Mouse (Mus musculus): Measurements from ENCODE around the gene Vac14. TPM values are rescaled to one million over a fixed set of nuclear protein-coding genes. Genes with fewer than 3 reads are reported as not detected.
A peak's percentile ranks its signal among the peaks of the same experiment; 100 is the strongest.

The Vac14 gene
- polyA plus RNA-seq, 3 experiments from 2014 or later = 5.6 to 7.8 (median 6.3) TPM

DNA sequence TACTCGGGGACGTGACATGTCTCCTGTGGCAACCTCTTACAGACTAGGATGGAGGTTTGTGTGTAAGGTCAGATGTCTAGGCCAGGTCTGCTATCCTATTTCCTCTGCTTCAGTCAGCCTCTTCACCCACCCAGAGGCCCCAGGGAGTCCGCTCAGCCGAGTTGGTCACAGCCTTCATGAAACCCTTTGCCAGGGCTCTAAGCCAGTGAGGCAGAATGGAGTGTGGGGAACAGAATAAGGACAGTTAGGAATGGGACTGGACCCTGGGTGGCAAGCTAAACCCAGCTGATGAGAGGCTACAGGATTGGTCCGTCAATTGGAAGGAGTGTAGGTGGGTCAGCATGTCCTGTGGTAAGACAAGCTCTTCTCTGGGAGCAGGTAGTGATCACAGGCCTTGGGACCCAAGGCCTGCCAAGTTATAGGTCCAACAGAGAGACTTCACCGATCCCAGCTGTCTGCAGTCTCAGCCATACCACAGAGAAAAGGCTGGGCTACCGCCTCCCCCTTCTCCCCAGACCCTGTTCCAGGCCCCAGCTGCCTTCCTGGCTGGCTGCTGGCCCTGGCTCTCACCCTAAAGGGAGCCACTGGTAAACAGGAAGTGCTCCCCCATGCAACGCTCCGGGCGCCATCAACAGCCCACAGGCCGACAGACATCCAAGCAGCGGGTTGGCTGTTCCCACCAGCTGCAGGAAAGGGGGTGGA lies 100.7 kb downstream of the Vac14 start:
- no peak for ATAC-seq

DNA sequence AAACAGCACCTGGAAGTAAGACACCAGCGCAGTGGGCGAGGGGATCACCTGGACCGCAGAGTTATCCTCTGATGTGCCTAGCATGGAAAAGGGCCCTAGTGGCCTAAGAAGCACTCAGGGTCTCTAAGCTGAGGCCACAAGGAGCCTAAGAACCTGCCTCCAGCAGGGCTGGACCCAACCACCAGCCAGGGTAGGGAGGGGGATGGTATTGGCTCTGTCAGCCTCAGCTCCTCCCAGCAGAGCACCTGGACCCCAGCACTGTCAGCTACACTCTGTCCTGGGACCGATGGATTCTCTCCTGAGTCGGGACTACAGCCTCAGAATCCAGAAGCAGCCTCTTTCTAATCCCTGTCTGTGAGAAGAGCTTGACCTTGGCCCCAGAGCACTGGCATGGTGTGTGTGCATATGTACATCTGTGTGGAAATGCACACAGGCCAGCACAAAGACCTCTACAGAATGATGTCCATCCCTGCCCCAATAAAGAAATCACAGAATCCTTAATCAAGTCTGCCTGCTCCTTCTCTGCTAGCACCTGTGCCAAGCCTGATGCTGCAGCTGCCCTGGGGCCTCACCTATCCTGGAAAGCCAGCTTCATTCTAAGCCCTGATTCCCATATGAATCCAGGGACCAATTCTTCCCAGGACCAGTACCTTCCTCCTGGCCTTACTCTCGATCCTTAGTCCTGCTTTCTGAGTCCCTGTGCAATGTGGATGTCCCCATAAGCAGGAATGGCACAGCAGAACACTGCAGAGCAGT lies 101.7 kb downstream of the Vac14 start:
- ATAC-seq = no peak

DNA sequence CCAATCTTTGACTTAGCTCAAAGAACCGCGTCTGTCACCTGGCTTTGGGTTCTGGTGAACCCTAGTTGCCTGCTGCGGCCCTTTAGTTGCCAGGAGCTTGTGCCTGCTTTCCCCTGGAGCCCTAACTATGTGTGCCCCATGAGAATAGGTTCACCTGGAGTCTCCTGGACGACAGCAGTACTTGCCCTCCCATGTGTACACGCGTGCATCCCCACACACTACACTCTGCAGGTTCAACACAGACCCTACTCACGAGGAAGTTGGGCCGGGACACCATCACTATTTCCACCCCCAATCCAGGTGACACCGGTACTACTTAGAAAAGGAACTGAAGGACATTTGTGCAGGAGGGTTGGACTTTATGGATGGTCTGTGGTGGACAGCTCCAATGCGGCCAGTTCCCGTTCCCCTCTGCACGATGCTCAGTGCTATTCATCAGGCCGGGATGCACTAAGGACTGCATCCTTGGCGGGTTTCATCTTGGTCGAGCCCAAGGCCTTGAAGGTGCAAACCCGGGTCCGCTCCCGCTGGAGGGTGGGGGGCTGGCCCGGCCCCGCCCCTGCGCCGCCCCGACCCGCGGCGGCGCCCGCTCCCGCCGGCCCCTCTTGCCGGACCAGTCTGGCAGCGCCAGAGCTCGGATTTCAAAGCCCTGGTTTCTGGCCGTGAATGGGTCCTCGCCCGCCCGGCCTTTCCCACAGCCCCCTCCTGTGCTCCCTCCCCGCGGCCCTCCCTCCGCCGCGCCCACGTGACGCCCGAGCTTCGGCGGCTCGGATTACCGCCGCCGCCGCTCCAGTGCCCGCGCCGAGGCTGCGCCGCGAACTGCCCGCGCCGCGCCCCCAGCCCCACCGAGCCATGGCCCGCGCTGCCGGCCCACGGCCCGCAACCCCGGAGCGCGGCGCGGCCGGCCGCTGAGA lies 102.6 kb downstream of the Vac14 start, which contains the start of gene Mtss1l:
TSS of gene Mtss1l (plus strand) at position 792 of the 914 bp plus-strand sequence.
- no peak for ATAC-seq

DNA sequence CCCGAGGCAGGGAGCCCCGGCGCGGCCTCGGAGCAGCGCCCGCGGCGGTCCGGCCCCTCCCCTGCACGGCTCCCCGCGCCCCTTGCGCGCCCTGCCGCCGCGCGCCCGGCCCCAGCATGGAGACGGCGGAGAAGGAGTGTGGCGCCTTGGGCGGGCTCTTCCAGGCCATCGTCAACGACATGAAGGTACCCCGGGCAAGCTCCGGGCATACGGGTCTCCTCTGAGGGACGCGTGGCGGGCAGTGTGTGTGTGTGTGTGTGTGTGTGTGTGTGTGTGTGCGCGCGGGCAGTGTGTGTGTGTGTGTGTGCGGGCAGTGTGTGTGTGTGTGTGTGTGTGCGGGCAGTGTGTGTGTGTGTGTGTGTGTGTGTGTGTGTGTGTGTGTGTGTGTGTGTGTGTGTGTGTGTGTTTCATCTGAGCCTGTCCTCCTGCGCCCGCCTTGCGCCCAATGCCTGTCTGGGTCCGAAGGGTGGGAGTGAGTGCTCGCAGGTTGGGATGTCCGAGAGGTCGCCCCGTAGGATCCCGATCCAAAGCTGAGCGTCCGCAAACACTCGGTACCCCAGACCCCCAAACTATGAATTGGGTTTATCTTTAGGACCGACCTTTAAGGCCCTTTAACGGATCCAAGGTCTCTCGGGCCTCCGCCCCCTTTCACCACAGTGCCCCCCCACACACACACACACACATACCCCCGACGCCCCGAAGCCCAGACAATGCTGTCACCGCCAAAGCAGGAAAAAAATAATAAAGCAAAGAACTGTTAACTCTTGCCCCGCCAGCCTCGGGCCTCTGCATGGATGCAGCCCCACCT lies 103.4 kb downstream of the Vac14 start:
- ATAC-seq = no peak

DNA sequence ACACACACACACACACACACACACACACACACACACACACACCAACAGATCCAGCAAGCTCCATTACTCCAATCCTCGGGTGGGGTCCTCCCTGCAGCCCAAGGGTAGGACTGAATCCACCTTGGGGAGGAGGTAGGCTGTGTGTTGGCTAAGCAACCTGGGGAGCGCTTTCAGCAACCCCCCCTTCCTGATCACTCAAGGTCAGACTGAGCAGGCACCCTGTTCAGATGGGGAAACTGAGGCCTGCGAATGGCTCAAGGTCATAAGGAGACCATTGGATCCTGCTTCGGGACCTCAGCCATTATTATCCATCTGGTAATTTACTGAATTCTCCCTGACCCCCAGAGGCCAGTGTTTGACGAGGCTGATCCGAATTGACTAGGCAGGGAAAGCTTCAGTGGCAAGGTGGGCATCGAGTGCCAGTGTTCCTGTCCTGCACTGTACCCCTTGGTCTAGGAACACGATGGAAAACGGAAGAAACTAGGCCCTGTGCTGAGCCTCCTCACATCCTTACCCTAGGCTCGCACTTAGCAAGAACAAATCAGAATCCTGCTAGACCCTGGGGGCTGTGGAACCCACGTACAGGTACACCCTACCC lies 104.1 kb downstream of the Vac14 start:
- ATAC-seq = no peak

DNA sequence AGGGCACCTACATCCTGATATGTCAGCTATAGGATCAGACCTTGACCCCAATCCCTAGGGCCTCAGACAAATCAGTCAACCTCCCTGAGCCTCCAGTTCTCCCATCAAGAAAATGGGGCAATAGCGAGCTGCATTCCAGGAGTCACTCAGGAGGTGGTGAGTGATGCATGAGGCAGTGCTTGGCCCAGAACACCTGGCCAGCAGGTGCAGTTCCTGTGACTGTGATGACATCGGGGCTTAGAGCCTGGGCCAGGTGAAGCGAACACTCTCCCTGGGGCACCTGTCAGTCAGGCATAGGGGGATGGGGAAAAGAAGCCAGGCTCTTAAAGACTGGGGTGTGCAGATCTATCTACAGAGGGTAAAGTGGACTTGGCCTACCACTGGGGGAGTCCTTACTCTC lies 106.1 kb downstream of the Vac14 start:
- ATAC-seq = no peak

DNA sequence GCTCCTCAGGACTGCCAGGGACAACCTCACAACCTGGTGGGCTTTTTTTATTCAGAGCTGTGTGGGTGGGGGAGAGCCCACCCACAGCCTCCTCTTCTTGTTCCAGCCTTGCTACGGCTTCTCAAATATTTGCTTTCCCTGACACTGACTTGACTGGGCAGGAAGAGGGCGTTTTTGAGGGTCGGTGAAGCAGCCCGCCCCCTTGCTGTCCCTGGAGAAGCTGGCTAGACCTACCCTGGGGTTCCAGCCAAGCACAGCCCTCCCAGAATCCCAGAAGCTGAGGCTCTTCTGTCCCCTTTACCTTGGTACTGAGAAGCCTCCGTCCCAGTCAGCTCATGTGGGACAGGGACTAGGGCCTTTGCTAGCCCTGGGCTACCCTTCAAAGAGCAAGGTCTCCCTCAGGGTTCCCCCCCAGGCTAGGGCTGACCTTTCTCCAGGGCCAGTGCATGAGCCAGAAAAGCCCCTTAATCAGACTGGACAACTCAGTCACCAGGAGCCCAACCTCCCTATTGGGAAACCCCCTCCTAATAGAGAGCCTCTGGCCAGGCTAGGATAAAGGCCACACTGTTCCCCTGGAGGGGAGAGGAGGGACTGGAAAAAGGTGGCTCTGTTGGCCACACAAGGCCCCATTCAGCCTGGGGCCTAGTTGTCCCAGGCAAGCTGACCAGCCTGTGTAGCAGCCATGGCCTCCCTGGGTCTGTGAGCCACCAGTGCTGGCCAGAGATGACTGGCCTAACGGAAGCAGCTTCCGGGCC lies 106.9 kb downstream of the Vac14 start:
- ATAC-seq = no peak

DNA sequence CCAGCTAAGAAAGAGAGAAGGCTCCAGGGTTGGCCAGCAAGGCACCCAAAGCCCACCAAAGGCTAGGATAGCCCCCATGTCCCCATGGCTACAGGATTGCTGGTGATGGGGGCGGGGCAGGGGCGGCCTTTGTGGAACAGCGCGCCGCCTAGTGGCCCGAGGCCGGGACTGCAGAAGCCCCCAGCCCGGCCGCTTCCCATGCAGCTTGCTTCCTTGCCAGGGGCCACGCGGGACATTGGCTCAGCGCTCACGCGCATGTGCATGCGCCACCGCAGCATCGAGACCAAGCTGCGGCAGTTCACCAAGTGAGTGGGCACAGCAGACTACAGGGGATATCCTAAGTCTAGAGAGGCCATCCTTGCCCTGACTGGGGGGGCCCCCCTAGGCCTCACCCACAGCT lies 108.5 kb downstream of the Vac14 start:
- ATAC-seq = no peak

DNA sequence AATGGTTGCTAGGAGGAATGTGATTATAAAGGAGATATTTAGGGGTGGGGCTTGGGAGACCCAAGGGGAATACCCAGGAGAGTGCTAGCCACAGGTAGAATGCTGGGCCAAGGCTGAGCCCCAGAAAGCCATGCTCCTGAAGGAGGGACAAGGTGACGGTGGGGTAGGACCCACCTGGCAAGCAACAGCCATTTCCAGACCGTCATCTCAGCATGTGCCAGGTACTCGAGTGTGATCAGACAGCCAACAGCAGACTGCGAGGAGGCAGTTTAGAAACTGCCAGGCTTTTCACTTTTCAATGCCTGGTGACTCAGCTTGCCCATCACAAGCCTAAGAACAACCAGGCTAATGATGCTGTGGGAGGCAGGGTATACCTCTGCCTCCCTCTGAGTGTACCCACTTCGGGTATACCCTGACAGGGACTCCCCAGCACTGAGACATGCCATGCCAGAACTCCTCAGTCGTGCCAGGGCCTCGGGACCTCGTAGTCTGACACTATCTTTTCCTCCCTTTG lies 113.0 kb downstream of the Vac14 start:
- no peak for ATAC-seq

DNA sequence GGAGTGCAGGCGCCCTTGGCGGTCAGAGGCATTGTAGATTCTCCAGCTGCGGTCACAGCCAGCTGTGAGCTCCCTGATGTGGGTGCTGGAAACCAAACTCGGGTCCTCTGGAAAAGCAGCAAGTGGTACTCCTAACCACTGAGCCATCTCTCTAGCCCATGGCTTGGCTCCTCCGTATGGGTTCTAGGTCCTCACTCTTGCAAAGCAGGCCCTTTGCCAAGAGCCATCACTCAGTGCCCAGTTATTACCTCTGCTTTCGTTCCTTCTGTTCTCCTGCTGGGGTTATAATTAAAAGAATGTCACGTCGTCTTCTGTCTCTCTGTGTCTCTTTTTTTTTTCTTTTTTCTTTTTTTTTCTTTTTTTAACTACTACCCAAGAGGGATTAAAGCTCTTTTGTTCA lies 114.7 kb downstream of the Vac14 start:
- ATAC-seq = no peak

DNA sequence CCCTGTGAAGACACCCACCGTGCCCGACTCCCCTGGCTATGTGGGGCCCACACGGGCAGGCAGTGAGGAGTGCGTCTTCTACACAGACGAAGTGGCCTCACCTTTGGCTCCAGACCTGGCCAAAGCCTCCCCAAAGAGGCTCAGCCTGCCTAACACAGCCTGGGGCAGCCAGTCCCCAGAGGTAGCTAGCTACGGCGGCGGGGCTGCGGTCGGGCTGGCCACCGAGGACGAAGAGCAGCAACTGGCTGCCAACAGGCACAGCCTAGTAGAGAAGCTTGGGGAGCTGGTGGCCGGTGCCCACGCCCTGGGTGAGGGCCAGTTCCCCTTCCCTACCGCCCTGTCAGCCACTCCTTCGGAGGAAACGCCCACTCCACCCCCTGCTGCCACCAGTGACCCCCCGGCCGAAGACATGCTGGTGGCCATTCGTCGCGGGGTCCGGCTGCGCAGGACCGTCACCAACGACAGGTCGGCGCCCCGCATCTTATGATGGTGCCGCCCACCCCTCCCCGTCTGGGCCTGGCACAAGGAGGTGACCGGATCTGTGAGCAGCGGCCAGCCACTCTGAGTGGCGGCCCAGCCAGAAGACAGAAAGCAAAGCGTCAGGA lies 120.3 kb downstream of the Vac14 start:
- no peak for ATAC-seq

DNA sequence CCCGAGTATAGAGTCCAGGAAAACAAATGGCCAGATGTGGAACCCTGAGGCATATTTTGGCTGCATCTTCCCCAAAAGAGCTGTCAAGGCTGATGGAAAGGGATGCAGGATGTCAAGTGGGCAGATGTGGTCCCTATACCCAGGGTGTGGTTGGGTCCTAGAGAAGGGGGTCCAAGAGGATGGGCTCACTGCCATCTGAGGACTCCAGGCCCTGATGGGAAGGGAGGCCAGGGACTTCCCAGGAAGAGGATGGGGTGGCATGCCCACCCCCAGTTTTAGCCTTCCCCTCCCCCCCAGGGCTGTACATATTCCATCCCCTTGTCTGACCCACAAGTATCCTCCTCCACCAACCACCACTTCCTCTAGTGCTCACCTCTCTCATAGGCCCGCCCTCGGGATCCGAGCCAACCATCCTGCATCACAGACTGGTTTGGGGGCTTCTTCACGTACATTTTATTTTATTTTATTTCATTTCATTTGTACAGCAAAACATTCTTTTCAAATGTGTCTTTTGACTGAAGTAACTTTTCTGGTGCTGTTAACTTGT lies 122.3 kb downstream of the Vac14 start:
- no peak for ATAC-seq

DNA sequence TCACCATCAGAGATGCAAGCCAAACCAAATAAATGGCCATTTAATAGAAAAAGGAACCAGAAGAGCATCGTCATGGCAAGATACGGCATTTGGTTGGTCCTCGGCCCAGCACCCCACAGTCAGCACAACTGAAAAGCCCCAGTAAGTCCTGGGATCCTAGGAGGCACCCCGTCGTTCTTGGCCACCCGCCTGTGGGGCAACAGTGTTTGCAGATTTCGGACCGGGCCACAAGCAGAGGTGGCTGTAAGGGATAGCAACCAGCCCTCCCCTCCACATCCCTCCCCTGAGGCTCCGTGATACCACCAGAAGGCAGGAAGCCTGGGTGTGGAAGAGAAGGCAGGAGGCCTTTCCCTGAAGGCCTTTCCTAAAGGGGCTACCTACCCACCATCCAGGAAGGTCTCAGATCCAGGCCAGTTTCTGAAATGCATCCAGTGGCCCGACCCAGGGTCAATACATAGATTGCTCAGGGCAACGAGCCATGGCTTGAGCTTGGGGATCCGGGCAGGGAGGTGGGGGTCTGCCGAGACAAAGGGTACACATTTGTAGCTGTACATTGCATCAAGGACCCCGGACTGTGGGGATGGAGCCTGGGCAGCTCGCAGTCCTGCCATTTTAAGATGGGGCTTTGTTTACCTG lies 123.5 kb downstream of the Vac14 start:
- no peak for ATAC-seq

DNA sequence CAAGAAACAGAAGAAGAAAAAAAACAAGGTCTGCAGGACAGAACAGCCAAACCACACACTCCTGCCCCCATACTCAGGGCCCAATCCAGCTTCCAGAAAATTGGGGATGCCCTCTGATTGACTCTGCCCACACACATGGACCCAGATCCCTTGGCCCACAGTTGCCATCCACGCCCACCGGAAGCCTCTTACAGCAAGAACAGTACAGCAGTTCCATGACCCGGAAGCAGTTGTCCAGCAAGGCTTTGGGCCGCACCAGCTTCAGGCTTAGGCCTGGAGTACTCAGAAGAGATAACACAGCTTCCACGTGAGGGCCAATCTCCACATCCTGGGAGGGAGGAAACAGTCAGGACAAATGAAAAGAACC lies 124.0 kb downstream of the Vac14 start:
- no peak for ATAC-seq

DNA sequence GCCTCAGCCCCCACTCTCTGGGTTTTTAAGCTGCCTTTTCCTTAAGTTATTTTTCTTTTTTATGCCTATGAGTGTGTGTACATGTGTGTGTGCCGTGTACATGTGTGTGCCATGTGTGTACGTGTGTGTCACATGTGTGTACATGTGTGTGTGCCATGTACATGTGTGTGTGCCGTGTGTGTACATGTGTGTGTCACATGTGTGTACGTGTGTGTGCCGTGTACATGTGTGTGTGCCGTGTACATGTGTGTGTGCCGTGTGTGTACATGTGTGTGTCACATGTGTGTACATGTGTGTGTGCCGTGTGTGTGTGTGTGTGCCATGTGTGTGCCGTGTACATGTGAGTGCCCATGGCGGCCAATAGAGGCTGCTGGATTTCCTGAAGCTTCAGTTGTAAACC lies 126.8 kb downstream of the Vac14 start:
- ATAC-seq = no peak

DNA sequence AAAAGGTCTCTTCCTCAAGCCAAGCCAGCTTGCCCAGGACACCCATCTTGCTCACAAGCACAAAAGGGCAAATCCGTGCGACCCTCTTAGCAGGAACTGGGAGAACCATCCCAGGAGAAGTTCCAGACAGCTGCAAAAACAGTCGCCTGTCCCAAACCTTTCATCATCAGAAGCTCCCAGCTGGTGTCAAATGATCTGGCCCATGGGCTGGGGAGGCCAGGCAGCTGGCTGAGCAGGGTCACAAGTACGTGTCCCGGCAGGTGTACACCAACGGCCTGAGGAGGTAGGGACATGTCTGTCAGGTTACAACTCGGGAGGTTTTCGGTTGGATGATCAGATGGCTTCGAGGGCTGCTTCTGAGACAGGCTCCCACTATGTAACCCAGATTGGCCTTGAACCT lies 128.3 kb downstream of the Vac14 start:
- no peak for ATAC-seq

DNA sequence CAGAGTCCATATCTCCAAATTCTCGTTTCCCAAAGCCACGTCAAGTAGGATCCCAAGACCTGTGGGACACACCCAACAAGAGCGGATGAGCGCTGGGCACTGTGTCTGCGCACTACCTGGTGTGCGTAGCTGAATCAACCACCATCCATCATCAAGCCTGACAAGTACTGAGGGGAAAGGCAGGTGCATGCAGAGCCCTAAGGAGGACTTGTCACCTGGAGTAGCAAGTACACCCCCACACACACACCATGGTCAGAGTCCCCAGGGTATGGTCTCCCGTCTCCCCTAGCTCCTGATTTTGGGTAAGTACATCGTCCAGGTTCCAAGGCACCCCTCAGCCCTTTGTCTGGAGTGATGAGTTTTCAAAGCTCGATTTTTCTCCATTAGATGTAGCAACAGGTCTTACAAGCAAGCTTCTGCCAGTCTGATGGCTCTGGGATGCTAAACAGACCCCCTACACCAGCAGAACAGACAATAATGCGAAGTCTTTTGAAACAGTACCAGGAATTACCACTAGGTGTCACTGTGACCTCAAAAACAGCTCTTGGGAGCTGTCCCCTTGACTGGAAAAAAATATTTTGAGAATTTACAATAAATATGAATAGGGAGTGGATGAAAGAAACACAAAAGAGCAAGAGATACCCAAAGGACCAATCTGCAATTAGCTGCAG lies 131.2 kb downstream of the Vac14 start:
- ATAC-seq = peak; percentile 48

DNA sequence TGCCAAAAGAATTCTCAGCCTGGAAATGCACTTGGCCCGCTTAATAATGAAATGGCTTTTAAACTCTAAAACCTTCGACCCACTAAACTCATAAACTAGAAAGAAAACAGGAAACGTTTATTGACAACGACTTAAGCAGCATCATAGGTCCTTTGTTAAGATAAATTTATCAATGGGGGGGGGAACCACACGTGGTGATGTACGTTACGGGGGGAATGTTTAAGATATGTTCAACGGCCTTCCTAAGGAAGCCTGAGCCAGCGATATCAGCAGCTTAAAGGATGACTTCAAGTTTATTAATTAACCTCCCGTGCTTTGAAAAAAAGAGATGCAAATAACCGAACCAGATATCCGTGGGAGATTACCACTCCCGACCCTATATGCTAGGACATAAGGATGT lies 131.9 kb downstream of the Vac14 start:
- ATAC-seq = no peak

DNA sequence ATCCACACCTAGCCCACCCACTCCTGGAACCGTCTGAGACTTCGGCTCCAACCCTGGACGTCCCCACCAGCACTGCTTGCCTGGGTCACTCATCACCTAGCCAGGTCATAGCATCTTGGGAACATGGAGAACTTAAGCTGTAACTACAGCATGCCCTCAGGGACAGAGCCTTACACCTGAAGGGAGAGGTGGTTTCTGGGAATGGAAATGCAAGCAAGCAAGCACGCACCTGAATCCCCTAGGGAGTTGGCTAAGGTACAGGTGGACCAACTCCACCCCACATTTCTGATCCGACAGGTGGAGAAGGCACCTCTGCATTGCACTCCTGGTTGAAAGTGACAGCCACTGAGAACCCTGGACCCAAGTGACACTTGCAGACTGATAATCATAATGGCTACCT lies 133.1 kb downstream of the Vac14 start:
- no peak for ATAC-seq

Measured in inflammation-experienced regulatory T-cells, adult 6 months (primary cell).